Comparison of ENCODE assay signal across 15 mouse cellular contexts in genomic region chr15:86013656-86014055, GRCm38 (mm10). TPM values are rescaled to one million over a fixed set of nuclear protein-coding genes. Genes with fewer than 3 reads are reported as not detected.
DNase-seq lines count a peak whose midpoint lies in the region; ATAC-seq and TF ChIP-seq lines count a peak whose summit lies in the region.
"Had no signal": no experiment of that assay in that cellular context is flagged by ENCODE, and none has a peak within 500 bp of the region (broad histone marks: within the 10 kb centered on the region; RNA-seq: fewer than 3 reads in every experiment).

No protein-coding gene starts in this region.

- DNase-seq in embryo, embryonic 10.5 days (ENCODE audit: low spot score) = peak; percentile 39
- DNase-seq in embryo, embryonic 10 days (ENCODE audit: low spot score) = no peak
- no peak for DNase-seq in kidney, postnatal 36 days
- DNase-seq in midbrain, postnatal 0 days (ENCODE audit: low spot score) = no peak
- DNase-seq in urinary bladder, postnatal 36 days (ENCODE audit: low spot score in 2 of 2) = no peak
- DNase-seq in urinary bladder, postnatal 14 days (ENCODE audit: low spot score) = no peak
- DNase-seq: cerebellum, adult 18-20 months; gastrocnemius, postnatal 10 days; lung, postnatal 14 days; right cerebral cortex, postnatal 4 days had no signal

- H3K36me3 ChIP-seq in kidney, embryonic 15.5 days = no peaks in the 10 kb centered on the region
- peaks cover 25% of the 10 kb centered on the region for H3K36me3 ChIP-seq in forebrain, embryonic 13.5 days (ENCODE audit: poor library complexity, severe bottlenecking)
- no peaks in the 10 kb centered on the region for H3K36me3 ChIP-seq in midbrain, postnatal 0 days (ENCODE audit: insufficient read depth, low read length)
- H3K36me3 ChIP-seq: heart, embryonic 13.5 days had no signal

- TF ChIP-seq CTCF in midbrain, postnatal 0 days (IDR thresholded peaks at IDR 0.05) = no peak

- peak; percentile 69; the same call in 1 of the 2 replicates for ATAC-seq in kidney, embryonic 15.5 days (replicated peaks; ENCODE audit: low FRiP score)
- ATAC-seq in forebrain, embryonic 13.5 days = no peak
- ATAC-seq in midbrain, postnatal 0 days (ENCODE audit: low FRiP score) = 0 out of 2 replicates have a peak, but pooled peaks have one; percentile 23

- H3K27me3 ChIP-seq in kidney, embryonic 15.5 days = no peaks in the 10 kb centered on the region
- H3K27me3 ChIP-seq in forebrain, embryonic 13.5 days = no peaks in the 10 kb centered on the region
- no peaks in the 10 kb centered on the region for H3K27me3 ChIP-seq in midbrain, postnatal 0 days (ENCODE audit: insufficient read depth, low read length)
- H3K27me3 ChIP-seq: CH12.LX; heart, embryonic 13.5 days had no signal

- WGBS in kidney, embryonic 15.5 days = 26% methylated on average over 10 of the region's 10 CpGs
- WGBS in forebrain, embryonic 13.5 days = 15% methylated on average over 10 of the region's 10 CpGs
- 24% methylated on average over 10 of the region's 10 CpGs for WGBS in midbrain, postnatal 0 days

- H3K9ac ChIP-seq in kidney, embryonic 15.5 days = no peak overlapping the region
- no peak overlapping the region for H3K9ac ChIP-seq in forebrain, embryonic 13.5 days
- no peak overlapping the region for H3K9ac ChIP-seq in midbrain, postnatal 0 days (replicated peaks; ENCODE audit: low read length, poor library complexity, severe bottlenecking)
- H3K9ac ChIP-seq: liver, embryonic 14.5 days had no signal

- H3K4me3 ChIP-seq in kidney, embryonic 15.5 days (replicated peaks) = no peak overlapping the region
- H3K4me3 ChIP-seq in forebrain, embryonic 13.5 days = no peak overlapping the region
- H3K4me3 ChIP-seq in midbrain, postnatal 0 days (ENCODE audit: low read depth, low read length) = no peak overlapping the region
- H3K4me3 ChIP-seq: heart, embryonic 13.5 days had no signal

- H3K27ac ChIP-seq in kidney, embryonic 15.5 days = peak overlapping the region; percentile 58
- peak overlapping the region; percentile 74 for H3K27ac ChIP-seq in forebrain, embryonic 13.5 days
- no peak overlapping the region for H3K27ac ChIP-seq in midbrain, postnatal 0 days (ENCODE audit: low read depth, low read length)
- H3K27ac ChIP-seq: heart, embryonic 13.5 days; liver, embryonic 14.5 days had no signal

- H3K4me1 ChIP-seq in kidney, embryonic 15.5 days = peaks cover 30% of the 10 kb centered on the region
- H3K4me1 ChIP-seq in forebrain, embryonic 13.5 days = peaks cover 53% of the 10 kb centered on the region
- peaks cover 10% of the 10 kb centered on the region; the same call in 1 of the 2 replicates for H3K4me1 ChIP-seq in midbrain, postnatal 0 days (ENCODE audit: insufficient read depth, low read length)

- H3K9me3 ChIP-seq in kidney, embryonic 15.5 days (replicated peaks) = no peaks in the 10 kb centered on the region
- peaks cover 1% of the 10 kb centered on the region; the same call in 1 of the 2 replicates for H3K9me3 ChIP-seq in forebrain, embryonic 13.5 days (replicated peaks)
- no peaks in the 10 kb centered on the region for H3K9me3 ChIP-seq in midbrain, postnatal 0 days (ENCODE audit: low read length)
- H3K9me3 ChIP-seq: heart, embryonic 13.5 days had no signal

- no peak overlapping the region for H3K4me2 ChIP-seq in kidney, embryonic 15.5 days
- H3K4me2 ChIP-seq in forebrain, embryonic 13.5 days = peak overlapping the region; percentile 24
- no peak overlapping the region for H3K4me2 ChIP-seq in midbrain, postnatal 0 days (ENCODE audit: low read depth, low read length, poor library complexity, severe bottlenecking)
- H3K4me2 ChIP-seq: heart, embryonic 13.5 days had no signal

RNA-seq across cellular contexts. Expression of gene Celsr1, which starts 19.9 kb away (rescaled TPM):
- 3.7 and 3.9 TPM in 2 replicates for polyA plus RNA-seq in kidney, embryonic 15.5 days (2015; fragmentation: Nextera tagmentation; extraction: Ambion mirVana)
- 6.6 and 7.1 TPM in 2 replicates for polyA plus RNA-seq in forebrain, embryonic 13.5 days (2015; fragmentation: Nextera tagmentation; extraction: Ambion mirVana)
- total RNA-seq in midbrain, postnatal 0 days (2014; rRNA removed) = 13.7 and 15.0 TPM in 2 replicates
- polyA plus RNA-seq in midbrain, postnatal 0 days (2015; fragmentation: Nextera tagmentation; extraction: Ambion mirVana) = 0.60 and 0.79 TPM in 2 replicates
- total RNA-seq: CH12.LX had no signal

RNA-seq across cellular contexts. Expression of gene Gramd4, which starts 43.8 kb away (rescaled TPM):
- polyA plus RNA-seq in kidney, embryonic 15.5 days (2015; fragmentation: Nextera tagmentation; extraction: Ambion mirVana) = 14.1 and 17.4 TPM in 2 replicates
- 30.1 and 31.6 TPM in 2 replicates for polyA plus RNA-seq in forebrain, embryonic 13.5 days (2015; fragmentation: Nextera tagmentation; extraction: Ambion mirVana)
- 43.4 and 47.6 TPM in 2 replicates for total RNA-seq in midbrain, postnatal 0 days (2014; rRNA removed)
- 21.5 and 22.5 TPM in 2 replicates for polyA plus RNA-seq in midbrain, postnatal 0 days (2015; fragmentation: Nextera tagmentation; extraction: Ambion mirVana)
